Mouse (Mus musculus): ENCODE measurements around the gene Rnf208. TPM values are rescaled to one million over a fixed set of nuclear protein-coding genes. Genes with fewer than 3 reads are reported as not detected.

Rnf208 gene
- total RNA-seq, 2 experiments from 2014 or later = 0.66 to 1.4 TPM

- intact Hi-C loops (cut with DNase I; ENCODE audit: low total_unique reads) = no loop called here
- no peak for DNase-seq
These were observed 49.4 kb downstream of the Rnf208 start for GRCm38 (mm10) chr2:25291184-25292053.

GRCm38 (mm10) chr2:25292054-25292544 lies 50.0 kb downstream of the Rnf208 start:
- intact Hi-C loops (cut with DNase I; ENCODE audit: low total_unique reads) = no loop called here
- peak; percentile 40 for DNase-seq

- DNase-seq = peak; percentile 77
- intact Hi-C loops (cut with DNase I; ENCODE audit: low total_unique reads) = no loop called here
These were observed 50.8 kb downstream of the Rnf208 start for GRCm38 (mm10) chr2:25292856-25293255.

GRCm38 (mm10) chr2:25293706-25294105 lies 51.7 kb downstream of the Rnf208 start:
- DNase-seq = no peak
- intact Hi-C loops (cut with DNase I; ENCODE audit: low total_unique reads) = no loop called here

Other genes starting within 250 kb of the Rnf208 start
- 10 to 100 TPM; 16.7 to 19.5 TPM for gene Nsmf, start 187.9 kb upstream of the Rnf208 start, total RNA-seq (2021)
- not detected for gene Entpd8, start 162.0 kb upstream of the Rnf208 start, total RNA-seq (2021)
- gene Noxa1, start 147.1 kb upstream of the Rnf208 start, total RNA-seq (2021) = not detected
- gene Nrarp, start 61.5 kb upstream of the Rnf208 start, total RNA-seq (2021) = 10 to 100 TPM; 11.3 to 13.6 TPM
- gene Tor4a, start 45.4 kb upstream of the Rnf208 start, total RNA-seq (2021) = 1 to 10 TPM; 1.9 TPM
- gene Nelfb, start 30.8 kb upstream of the Rnf208 start, total RNA-seq (2021) = 10 to 100 TPM; 24.1 to 26.1 TPM
- gene Stpg3, start 27.6 kb upstream of the Rnf208 start, total RNA-seq (2021) = not detected
- gene Fam166a, start 23.5 kb upstream of the Rnf208 start, total RNA-seq (2021) = not detected
- gene Tubb4b, start 17.6 kb upstream of the Rnf208 start, total RNA-seq (2021) = 100 to 1,000 TPM; 291 to 431 TPM
- not detected for gene Slc34a3, start 7.9 kb upstream of the Rnf208 start, total RNA-seq (2021)
- gene Rnf224, start 5.5 kb upstream of the Rnf208 start, total RNA-seq (2021) = not detected
- not detected for gene Cysrt1, start 197 bp downstream of the Rnf208 start, total RNA-seq (2021)
- gene AL732309.1, start 4.6 kb downstream of the Rnf208 start, total RNA-seq (2021) = 1 to 10 TPM in 1 of 2 experiments, not detected in 1; 1.5 TPM
- gene Tmem203, start 13.2 kb downstream of the Rnf208 start, total RNA-seq (2021) = 10 to 100 TPM; 13.5 to 13.6 TPM
- 1 to 10 TPM; 2.8 to 5.0 TPM for gene Tprn, start 20.4 kb downstream of the Rnf208 start, total RNA-seq (2021)
- gene Ssna1, start 30.2 kb downstream of the Rnf208 start, total RNA-seq (2021) = 10 to 100 TPM; 28.9 to 34.2 TPM
- gene Anapc2, start 30.2 kb downstream of the Rnf208 start, total RNA-seq (2021) = 10 to 100 TPM; 29.7 to 31.0 TPM
- not detected for gene Tmem210, start 45.9 kb downstream of the Rnf208 start, total RNA-seq (2021)
- gene Lrrc26, start 47.7 kb downstream of the Rnf208 start, total RNA-seq (2021) = not detected
- gene Grin1, start 76.9 kb downstream of the Rnf208 start, total RNA-seq (2021) = under 1 TPM in 1 of 2 experiments, not detected in 1; 0.22 TPM
- 10 to 100 TPM; 16.7 to 17.0 TPM for gene Man1b1, start 90.1 kb downstream of the Rnf208 start, total RNA-seq (2021)
- 1 to 10 TPM; 6.0 to 6.6 TPM for gene Dpp7, start 114.1 kb downstream of the Rnf208 start, total RNA-seq (2021)
- gene Uap1l1, start 123.4 kb downstream of the Rnf208 start, total RNA-seq (2021) = 1 to 10 TPM; 5.2 to 5.8 TPM
- 1 to 10 TPM; 1.2 to 1.6 TPM for gene Sapcd2, start 130.1 kb downstream of the Rnf208 start, total RNA-seq (2021)
- gene Entpd2, start 153.6 kb downstream of the Rnf208 start, total RNA-seq (2021) = 10 to 100 TPM; 19.0 to 25.2 TPM
- 10 to 100 TPM; 24.0 to 28.1 TPM for gene Npdc1, start 157.1 kb downstream of the Rnf208 start, total RNA-seq (2021)
- gene Fut7, start 181.0 kb downstream of the Rnf208 start, total RNA-seq (2021) = not detected
- 10 to 100 TPM in 1 of 2 experiments, 1 to 10 TPM in 1; 9.2 to 11.6 TPM for gene Abca2, start 186.4 kb downstream of the Rnf208 start, total RNA-seq (2021)
- not detected for gene Clic3, start 214.6 kb downstream of the Rnf208 start, total RNA-seq (2021)
- gene Paxx, start 218.8 kb downstream of the Rnf208 start, total RNA-seq (2021) = 10 to 100 TPM; 15.7 to 18.9 TPM
- gene Ptgds, start 227.8 kb downstream of the Rnf208 start, total RNA-seq (2021) = 1 to 10 TPM; 1.3 to 1.4 TPM